Mouse (Mus musculus): ENCODE data around the gene Tbl3.
"Not testable (repeated sequence)": the region's sequence is repeated elsewhere in the genome, so short reads cannot be mapped to it uniquely, and the experiment has no call there.

Tbl3 gene

DNA sequence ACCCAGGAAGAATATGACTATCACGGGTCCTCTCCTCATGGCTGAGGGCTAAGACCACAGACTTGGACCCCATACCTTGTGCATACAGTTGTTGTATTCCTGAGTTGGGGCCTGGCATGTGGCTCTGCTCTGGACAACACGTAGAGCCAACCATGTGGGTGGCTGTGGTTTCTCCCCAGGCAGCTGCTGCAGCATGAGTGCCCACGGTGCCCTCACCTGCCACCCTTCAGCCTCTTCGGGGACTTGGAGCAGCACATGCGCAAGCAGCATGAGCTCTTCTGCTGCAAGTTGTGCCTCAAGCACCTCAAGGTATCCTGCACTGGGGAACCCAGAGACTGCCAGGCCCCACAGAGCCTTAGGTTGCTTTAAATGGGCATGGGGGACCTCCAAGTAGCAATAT is 30.6 kb downstream of the Tbl3 start:
- Histone ChIP-seq H3K9me3 (ENCODE audit: low read length) (no peaks in the 10 kb centered on the region), H3K4me3 (replicated peaks; ENCODE audit: low read length) (peak overlapping the region; percentile 49), H3K4me1 (replicated peaks; ENCODE audit: low read depth, low read length) (peaks cover 67% of the 10 kb centered on the region), H3K27me3 (ENCODE audit: insufficient read depth, low read length) (no peaks in the 10 kb centered on the region), H3K36me3 (ENCODE audit: insufficient read depth, low read length) (peaks cover 77% of the 10 kb centered on the region)
- no peak for TF ChIP-seq NANOG (IDR thresholded peaks at IDR 0.05; ENCODE audit: borderline replicate concordance, low read length)
- no peak for TF ChIP-seq CTCF (conservative IDR thresholded peaks at IDR 0.05; ENCODE audit: low read length)
- TF ChIP-seq POU5F1 (IDR thresholded peaks at IDR 0.05; ENCODE audit: borderline replicate concordance, low read length), result no peak

GRCm38 (mm10) chr17:24676187-24676586 is 31.3 kb downstream of the Tbl3 start:
- Histone ChIP-seq H3K36me3 (ENCODE audit: insufficient read depth, low read length) (peaks cover 74% of the 10 kb centered on the region), H3K9me3 (ENCODE audit: low read length) (no peaks in the 10 kb centered on the region), H3K4me1 (replicated peaks; ENCODE audit: low read depth, low read length) (peaks cover 74% of the 10 kb centered on the region), H3K27me3 (ENCODE audit: insufficient read depth, low read length) (no peaks in the 10 kb centered on the region), H3K4me3 (replicated peaks; ENCODE audit: low read length) (0 out of 2 replicates have a peak overlapping the region, but pooled peaks have one; percentile 3)
- TF ChIP-seq NANOG (IDR thresholded peaks at IDR 0.05; ENCODE audit: borderline replicate concordance, low read length) (no peak), CTCF (conservative IDR thresholded peaks at IDR 0.05; ENCODE audit: low read length) (peak; percentile 56)

DNA sequence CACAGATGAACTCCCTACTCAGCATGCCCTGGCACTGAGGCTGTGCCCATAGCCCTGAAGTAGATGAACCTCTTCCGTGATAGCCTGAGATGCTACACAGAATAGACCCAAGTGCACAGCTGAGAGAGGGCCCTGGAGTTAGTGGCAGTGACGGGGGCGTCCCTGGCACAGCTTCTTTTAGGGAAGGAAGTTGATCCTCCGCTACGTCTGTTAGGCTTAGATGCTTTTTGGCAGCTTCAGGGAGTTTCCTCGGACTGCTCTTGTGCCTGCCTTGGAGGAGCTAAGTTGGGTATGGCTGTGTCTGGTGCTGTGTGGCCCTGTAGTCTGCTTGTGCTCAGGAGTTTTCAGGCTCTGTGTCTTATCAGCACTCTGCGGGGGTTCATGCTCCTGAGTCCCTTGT is 33.2 kb downstream of the Tbl3 start:
- peaks cover 84% of the 10 kb centered on the region for H3K4me1 ChIP-seq (replicated peaks; ENCODE audit: low read depth, low read length)
- TF ChIP-seq NANOG (IDR thresholded peaks at IDR 0.05; ENCODE audit: borderline replicate concordance, low read length) (no peak), CTCF (conservative IDR thresholded peaks at IDR 0.05; ENCODE audit: low read length) (no peak), POU5F1 (IDR thresholded peaks at IDR 0.05; ENCODE audit: borderline replicate concordance, low read length) (no peak)
- no peaks in the 10 kb centered on the region for H3K27me3 ChIP-seq (ENCODE audit: insufficient read depth, low read length)
- H3K36me3 ChIP-seq (ENCODE audit: insufficient read depth, low read length), result peaks cover 58% of the 10 kb centered on the region
- peak overlapping the region; percentile 32; the same call in 1 of the 2 replicates for H3K4me3 ChIP-seq (replicated peaks; ENCODE audit: low read length)
- no peaks in the 10 kb centered on the region for H3K9me3 ChIP-seq (ENCODE audit: low read length)

GRCm38 (mm10) chr17:24672141-24672540 is 35.3 kb downstream of the Tbl3 start:
- Histone ChIP-seq H3K4me3 (replicated peaks; ENCODE audit: low read length) (peak overlapping the region; percentile 94), H3K4me1 (replicated peaks; ENCODE audit: low read depth, low read length) (peaks cover 83% of the 10 kb centered on the region), H3K27me3 (ENCODE audit: insufficient read depth, low read length) (no peaks in the 10 kb centered on the region), H3K9me3 (ENCODE audit: low read length) (no peaks in the 10 kb centered on the region), H3K36me3 (ENCODE audit: insufficient read depth, low read length) (peaks cover 38% of the 10 kb centered on the region)
- TF ChIP-seq POU5F1 (IDR thresholded peaks at IDR 0.05; ENCODE audit: borderline replicate concordance, low read length) (no peak), CTCF (conservative IDR thresholded peaks at IDR 0.05; ENCODE audit: low read length) (no peak), NANOG (IDR thresholded peaks at IDR 0.05; ENCODE audit: borderline replicate concordance, low read length) (no peak)

DNA sequence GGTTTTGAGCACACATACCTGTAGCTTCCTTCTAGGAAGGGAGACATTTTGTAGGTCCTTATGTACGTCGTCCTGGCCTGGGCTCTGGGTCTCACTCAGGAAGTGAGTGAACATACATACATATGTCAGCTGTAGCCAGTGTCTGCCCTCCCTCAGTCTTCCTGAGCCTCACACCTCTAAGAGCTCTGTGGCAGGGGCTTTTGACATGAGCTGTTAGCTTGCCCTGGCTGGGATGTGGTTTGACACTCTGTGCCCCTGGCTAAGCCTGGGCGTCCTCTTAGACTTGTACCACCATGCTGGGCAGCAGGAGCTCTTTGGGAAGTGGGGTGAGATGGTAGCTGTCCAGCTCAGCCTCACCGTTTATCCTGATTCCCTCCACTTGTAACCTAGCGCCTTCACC is 36.1 kb downstream of the Tbl3 start:
- Histone ChIP-seq H3K36me3 (ENCODE audit: insufficient read depth, low read length) (peaks cover 30% of the 10 kb centered on the region), H3K27me3 (ENCODE audit: insufficient read depth, low read length) (no peaks in the 10 kb centered on the region), H3K4me1 (replicated peaks; ENCODE audit: low read depth, low read length) (peaks cover 79% of the 10 kb centered on the region)

GRCm38 (mm10) chr17:24670246-24670844 is 37.1 kb downstream of the Tbl3 start:
- peaks cover 23% of the 10 kb centered on the region for H3K36me3 ChIP-seq (ENCODE audit: insufficient read depth, low read length)
- no peaks in the 10 kb centered on the region for H3K27me3 ChIP-seq (ENCODE audit: insufficient read depth, low read length)
- H3K9me3 ChIP-seq (ENCODE audit: low read length), result no peaks in the 10 kb centered on the region
- TF ChIP-seq POU5F1 (IDR thresholded peaks at IDR 0.05; ENCODE audit: borderline replicate concordance, low read length) (no peak), NANOG (IDR thresholded peaks at IDR 0.05; ENCODE audit: borderline replicate concordance, low read length) (no peak), CTCF (conservative IDR thresholded peaks at IDR 0.05; ENCODE audit: low read length) (no peak)
- peaks cover 69% of the 10 kb centered on the region for H3K4me1 ChIP-seq (replicated peaks; ENCODE audit: low read depth, low read length)
- H3K4me3 ChIP-seq (replicated peaks; ENCODE audit: low read length), result peak overlapping the region; percentile 94

More for the DNA sequence above, 36.1 kb downstream of the Tbl3 start:
- TF ChIP-seq NANOG (IDR thresholded peaks at IDR 0.05; ENCODE audit: borderline replicate concordance, low read length), result no peak
- TF ChIP-seq POU5F1 (IDR thresholded peaks at IDR 0.05; ENCODE audit: borderline replicate concordance, low read length), result no peak
- no peak for TF ChIP-seq CTCF (conservative IDR thresholded peaks at IDR 0.05; ENCODE audit: low read length)
- H3K4me3 ChIP-seq (replicated peaks; ENCODE audit: low read length), result peak overlapping the region; percentile 94
- no peaks in the 10 kb centered on the region for H3K9me3 ChIP-seq (ENCODE audit: low read length)

DNA sequence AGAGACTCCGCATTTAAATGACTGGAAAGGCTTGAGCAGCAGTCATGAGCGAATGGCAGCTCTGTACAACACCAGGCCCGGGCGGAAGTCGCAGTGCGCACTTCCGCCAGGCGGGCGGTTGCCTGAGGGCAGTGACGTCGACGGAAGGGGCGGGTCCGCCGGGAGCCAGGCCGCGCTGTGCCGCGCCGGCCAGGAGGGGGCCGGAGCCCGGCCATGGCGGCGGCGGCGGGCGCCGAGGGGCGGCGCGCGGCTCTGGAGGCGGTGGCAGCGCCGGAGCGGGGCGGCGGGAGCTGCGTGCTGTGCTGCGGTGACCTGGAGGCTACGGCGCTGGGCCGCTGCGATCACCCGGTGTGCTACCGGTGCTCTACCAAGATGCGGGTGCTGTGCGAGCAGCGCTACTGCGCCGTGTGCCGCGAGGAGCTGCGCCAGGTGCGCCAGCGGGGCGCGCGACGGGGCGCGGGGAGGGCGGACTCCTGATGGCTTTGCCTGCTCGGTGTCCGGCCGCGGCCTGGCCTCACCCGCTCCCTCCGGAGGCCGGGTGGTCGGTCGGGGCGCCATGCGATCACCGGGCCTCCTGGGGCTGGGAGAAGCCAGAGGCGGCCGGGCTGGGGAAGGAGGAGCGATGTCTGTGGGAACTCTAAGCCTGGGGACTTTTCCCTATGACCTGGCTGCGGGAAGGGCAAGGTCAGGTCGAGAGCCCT is 37.8 kb downstream of the Tbl3 start, which contains the start of gene Zfp598:
TSS of gene Zfp598 (plus strand) at position 143 of the 701 bp plus-strand sequence.
- TF ChIP-seq POU5F1 (IDR thresholded peaks at IDR 0.05; ENCODE audit: borderline replicate concordance, low read length) (no peak), NANOG (IDR thresholded peaks at IDR 0.05; ENCODE audit: borderline replicate concordance, low read length) (no peak), CTCF (conservative IDR thresholded peaks at IDR 0.05; ENCODE audit: low read length) (no peak)
- Histone ChIP-seq H3K27me3 (ENCODE audit: insufficient read depth, low read length) (no peaks in the 10 kb centered on the region), H3K4me1 (replicated peaks; ENCODE audit: low read depth, low read length) (peaks cover 64% of the 10 kb centered on the region), H3K9me3 (ENCODE audit: low read length) (no peaks in the 10 kb centered on the region), H3K36me3 (ENCODE audit: insufficient read depth, low read length) (peaks cover 23% of the 10 kb centered on the region), H3K4me3 (replicated peaks; ENCODE audit: low read length) (peak within 1 kb of the TSS; percentile 94)

GRCm38 (mm10) chr17:24669214-24669544 is 38.3 kb downstream of the Tbl3 start:
- peaks cover 19% of the 10 kb centered on the region for H3K36me3 ChIP-seq (ENCODE audit: insufficient read depth, low read length)
- H3K9me3 ChIP-seq (ENCODE audit: low read length); H3K27me3 ChIP-seq (ENCODE audit: insufficient read depth, low read length): not testable (repeated sequence)
- H3K4me3 ChIP-seq (replicated peaks; ENCODE audit: low read length), result peak overlapping the region; percentile 94
- peaks cover 59% of the 10 kb centered on the region for H3K4me1 ChIP-seq (replicated peaks; ENCODE audit: low read depth, low read length)

GRCm38 (mm10) chr17:24667416-24667815 is 40.0 kb downstream of the Tbl3 start:
- H3K4me3 ChIP-seq (replicated peaks; ENCODE audit: low read length), result no peak overlapping the region
- no peaks in the 10 kb centered on the region for H3K9me3 ChIP-seq (ENCODE audit: low read length)
- 0 out of 2 replicates have a peak, but pooled peaks cover 7% of the 10 kb centered on the region for H3K36me3 ChIP-seq (ENCODE audit: insufficient read depth, low read length)
- TF ChIP-seq POU5F1 (IDR thresholded peaks at IDR 0.05; ENCODE audit: borderline replicate concordance, low read length) (no peak), CTCF (conservative IDR thresholded peaks at IDR 0.05; ENCODE audit: low read length) (peak; percentile 60)
- H3K27me3 ChIP-seq (ENCODE audit: insufficient read depth, low read length), result no peaks in the 10 kb centered on the region
- H3K4me1 ChIP-seq (replicated peaks; ENCODE audit: low read depth, low read length), result peaks cover 43% of the 10 kb centered on the region

DNA sequence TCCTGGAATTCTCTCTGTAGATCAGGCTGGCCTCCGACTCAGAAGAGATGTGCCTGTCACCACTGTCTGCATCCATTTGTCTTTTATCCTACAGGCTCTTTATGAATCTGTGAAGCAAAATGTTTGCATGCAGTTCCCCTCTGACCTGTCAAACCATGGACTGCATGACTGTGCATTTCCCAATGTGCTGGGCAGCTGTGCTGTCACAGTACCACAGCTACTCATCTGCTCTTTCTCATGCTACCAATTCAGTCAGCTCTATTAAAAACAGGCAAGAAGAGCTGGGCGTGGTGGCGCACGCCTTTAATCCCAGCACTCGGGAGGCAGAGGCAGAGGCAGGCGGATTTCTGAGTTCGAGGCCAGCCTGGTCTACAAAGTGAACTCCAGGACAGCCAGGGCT is 40.4 kb downstream of the Tbl3 start:
- not testable (repeated sequence) for H3K36me3 ChIP-seq (ENCODE audit: insufficient read depth, low read length); H3K4me3 ChIP-seq (replicated peaks; ENCODE audit: low read length); H3K27me3 ChIP-seq (ENCODE audit: insufficient read depth, low read length); H3K9me3 ChIP-seq (ENCODE audit: low read length)
- H3K4me1 ChIP-seq (replicated peaks; ENCODE audit: low read depth, low read length), result peaks cover 38% of the 10 kb centered on the region
